Mouse (Mus musculus) stomach, embryonic 16.5 days (tissue): ENCODE measurements around the gene Prr3. TPM values are rescaled to one million over a fixed set of nuclear protein-coding genes. Genes with fewer than 3 reads are reported as not detected.

ENCODE experiments used
- ATAC-seq: fragments of 200-750 bp; cut with Nextera tagmentation; 2 replicates; pipeline ENCODE4 v1.8.0; 2017; ENCODE audit warnings: moderate number of reproducible peaks, moderate TSS enrichment; ENCODE audit not compliant: insufficient read depth, low FRiP score
- H3K27ac ChIP-seq: fragments of 300-500 bp; sonication (generic); 2 replicates; pipeline ENCODE4 v1.5.1; 2014; ENCODE audit warnings: low read length
- H3K27me3 ChIP-seq: fragments of 300-500 bp; sonication (generic); 2 replicates; pipeline ENCODE4 v1.6.1; 2014; ENCODE audit warnings: low read length, control low read depth, mixed read lengths; ENCODE audit not compliant: control insufficient read depth, insufficient read depth
- H3K36me3 ChIP-seq: fragments of 300-500 bp; sonication (generic); 2 replicates; pipeline ENCODE4 v1.6.1; 2014; ENCODE audit warnings: low read length; ENCODE audit not compliant: control insufficient read depth, insufficient read depth
- H3K4me1 ChIP-seq: fragments of 300-500 bp; sonication (generic); 2 replicates; pipeline ENCODE4 v1.6.1; 2014; ENCODE audit warnings: low read length, control low read depth, mixed read lengths; ENCODE audit not compliant: control insufficient read depth, insufficient read depth
- H3K4me2 ChIP-seq: fragments of 300-500 bp; sonication (generic); 2 replicates; pipeline ENCODE4 v1.6.1; 2014; ENCODE audit warnings: low read depth, low read length, mixed read lengths
- H3K4me3 ChIP-seq: fragments of 300-500 bp; sonication (generic); replicated peaks from 2 replicates; pipeline ENCODE4 v1.5.1; 2014; ENCODE audit warnings: mild to moderate bottlenecking, low read length
- H3K9ac ChIP-seq: fragments of 300-500 bp; sonication (generic); 2 replicates; pipeline ENCODE4 v1.6.1; 2014; ENCODE audit warnings: low read length
- H3K9me3 ChIP-seq: fragments of 300-500 bp; sonication (generic); replicated peaks from 2 replicates; pipeline ENCODE4 v1.6.1; 2016; ENCODE audit warnings: low read length, control low read depth; ENCODE audit not compliant: control insufficient read depth
- WGBS: fragments of 180-500 bp; shearing (Covaris S2); extraction: QIAGEN DNeasy Blood & Tissue Kit; methylation state at CpG from one replicate; pipeline ENCODE4 v1.1.7; 2014; 5-methylcytosine and 5-hydroxymethylcytosine counted together
- polyA plus RNA-seq: library from polyadenylated mRNA; unstranded; fragments of >200 nt; fragmentation: Nextera tagmentation; extraction: Ambion mirVana; gene quantifications from 2 replicates; pipeline ENCODE4 v1.2.1, GENCODE M21; 2015

The Prr3 gene
- 23.4 and 25.6 TPM in 2 replicates for polyA plus RNA-seq

DNA sequence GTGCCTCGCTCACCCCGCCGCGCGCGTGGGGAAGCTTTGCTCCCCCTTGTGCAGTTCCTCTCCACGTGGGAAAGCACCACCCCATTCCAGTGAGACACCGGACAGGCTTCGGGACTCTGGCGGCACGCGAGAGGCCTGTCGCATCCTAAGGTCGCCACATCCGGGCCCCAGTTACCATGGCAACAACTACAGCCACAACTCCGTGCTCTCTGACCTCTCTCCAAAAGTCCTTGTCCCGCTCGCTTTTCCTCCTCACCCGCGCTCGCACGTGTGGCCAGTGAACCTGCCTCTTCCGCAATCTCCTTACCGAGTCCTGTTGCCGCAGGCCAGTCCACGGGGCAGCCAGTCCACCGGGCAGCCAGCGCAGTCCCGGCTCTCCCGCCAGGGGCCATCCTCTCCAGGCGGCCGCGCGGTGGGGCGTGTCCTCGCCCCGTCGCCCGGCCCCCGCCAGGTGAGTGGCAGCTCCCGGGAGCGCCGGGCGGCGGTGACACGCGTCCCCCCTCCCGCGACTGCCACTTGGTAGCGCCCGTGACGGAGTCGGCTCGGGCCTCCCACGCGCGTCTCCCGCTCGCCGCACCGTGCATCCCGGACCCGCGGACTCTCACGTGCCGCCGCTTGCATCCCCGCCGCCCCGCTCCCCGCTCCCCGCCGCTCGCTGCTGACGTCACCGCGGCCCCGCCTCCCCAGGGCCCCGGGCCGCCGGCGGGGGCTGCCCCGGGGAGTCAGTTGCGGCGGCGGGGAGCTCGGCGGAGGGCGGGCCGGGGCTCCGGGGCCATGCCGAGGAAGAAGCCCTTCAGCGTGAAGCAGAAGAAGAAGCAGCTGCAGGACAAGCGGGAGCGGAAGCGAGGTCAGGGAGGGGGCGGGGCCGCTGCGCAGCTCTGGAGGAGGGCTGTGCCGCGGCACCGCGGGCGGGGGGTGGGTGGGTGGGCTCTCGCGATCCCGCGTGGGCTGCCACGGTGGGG is at the start of gene Prr3, which contains the start of gene Gnl1:
Prr3 (minus strand) TSS at position 836 of the 962 bp plus-strand sequence.
Gnl1 (plus strand) TSS at position 451 of the 962 bp plus-strand sequence.
- H3K36me3 ChIP-seq: peaks cover 7% of the 10 kb centered on the region; the same call in 1 of the 2 replicates
- H3K27ac ChIP-seq: peak within 1 kb of the TSS; percentile 96
- H3K4me3 ChIP-seq: peak within 1 kb of the TSS; percentile 99
- H3K4me2 ChIP-seq: peak within 1 kb of the TSS; percentile 89
- under 1% methylated on average over 102 of the region's 109 CpGs for WGBS
- H3K27me3 ChIP-seq: no peaks in the 10 kb centered on the region
- H3K4me1 ChIP-seq: peaks cover 18% of the 10 kb centered on the region
- ATAC-seq: peak; percentile 88
- peak within 1 kb of the TSS; percentile 91 for H3K9ac ChIP-seq
- H3K9me3 ChIP-seq: no peaks in the 10 kb centered on the region

DNA sequence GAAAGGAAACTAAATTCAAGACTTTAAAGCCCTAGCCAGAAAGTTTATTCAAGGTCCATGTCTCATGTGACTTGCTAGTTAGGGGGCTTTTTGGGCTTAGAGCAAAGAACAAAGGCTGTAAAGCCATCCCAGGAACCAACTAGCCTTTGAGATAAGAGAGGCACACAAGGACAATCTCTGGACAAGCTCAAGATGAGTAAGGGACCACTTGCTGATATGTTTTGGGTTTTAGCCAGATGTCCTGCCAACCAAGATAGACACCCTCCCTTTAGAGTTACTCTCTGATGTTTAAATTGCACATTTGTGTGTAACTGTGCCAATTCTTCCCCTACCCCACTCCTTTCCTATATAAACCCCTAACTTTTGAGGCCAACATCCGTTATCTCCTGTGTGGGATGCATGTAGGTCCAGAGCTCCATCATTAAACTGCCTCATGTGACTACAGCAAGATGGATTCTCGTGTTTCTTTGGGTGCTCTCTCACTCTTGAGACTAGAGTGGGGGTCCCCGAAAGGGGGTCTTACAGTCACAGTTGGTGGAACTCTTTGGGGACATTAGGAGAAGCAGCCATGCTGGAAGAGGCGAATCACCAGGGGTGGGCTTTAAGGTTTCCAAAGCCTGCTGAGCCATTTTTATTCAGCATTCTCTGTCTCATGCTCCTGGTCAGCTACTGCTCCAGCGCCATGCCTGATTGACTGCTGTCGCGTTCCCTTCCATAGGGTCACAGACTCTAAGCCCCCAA is 49.0 kb upstream of the Prr3 start:
- peaks cover 6% of the 10 kb centered on the region for H3K4me1 ChIP-seq
- 86% methylated on average over 7 of the region's 7 CpGs for WGBS

DNA sequence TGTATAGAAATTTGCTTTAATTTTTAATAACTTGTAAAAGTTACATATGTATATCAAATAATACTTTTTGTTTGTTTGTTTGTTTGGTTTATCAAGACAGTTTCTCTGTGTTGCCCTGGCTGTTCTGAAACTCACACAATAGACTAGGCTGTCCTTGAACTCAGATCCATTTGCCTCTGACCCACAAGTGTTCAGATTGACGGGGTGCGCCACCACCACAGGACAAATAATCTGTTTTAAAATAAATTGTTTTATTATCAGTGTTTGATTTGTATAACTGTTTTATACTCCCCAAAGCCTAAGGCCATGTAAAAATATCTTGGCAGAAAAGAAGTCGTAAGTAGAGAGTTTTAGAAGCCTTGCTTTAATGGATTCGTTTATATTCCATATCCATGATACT is 47.6 kb upstream of the Prr3 start:
- ATAC-seq: no peak
- 83% methylated on average over 4 of the region's 4 CpGs for WGBS
- no peak overlapping the region for H3K4me3 ChIP-seq
- peaks cover 11% of the 10 kb centered on the region for H3K4me1 ChIP-seq
- no peaks in the 10 kb centered on the region for H3K27me3 ChIP-seq
- H3K9ac ChIP-seq: no peak overlapping the region
- H3K27ac ChIP-seq: no peak overlapping the region
- no peaks in the 10 kb centered on the region for H3K9me3 ChIP-seq
- H3K36me3 ChIP-seq: no peaks in the 10 kb centered on the region
- H3K4me2 ChIP-seq: no peak overlapping the region

More for the DNA sequence above, 49.0 kb upstream of the Prr3 start:
- ATAC-seq: no peak
- no peak overlapping the region for H3K9ac ChIP-seq
- no peaks in the 10 kb centered on the region for H3K36me3 ChIP-seq
- no peak overlapping the region for H3K27ac ChIP-seq
- no peaks in the 10 kb centered on the region for H3K27me3 ChIP-seq
- H3K9me3 ChIP-seq: no peaks in the 10 kb centered on the region
- H3K4me3 ChIP-seq: no peak overlapping the region
- no peak overlapping the region for H3K4me2 ChIP-seq

DNA sequence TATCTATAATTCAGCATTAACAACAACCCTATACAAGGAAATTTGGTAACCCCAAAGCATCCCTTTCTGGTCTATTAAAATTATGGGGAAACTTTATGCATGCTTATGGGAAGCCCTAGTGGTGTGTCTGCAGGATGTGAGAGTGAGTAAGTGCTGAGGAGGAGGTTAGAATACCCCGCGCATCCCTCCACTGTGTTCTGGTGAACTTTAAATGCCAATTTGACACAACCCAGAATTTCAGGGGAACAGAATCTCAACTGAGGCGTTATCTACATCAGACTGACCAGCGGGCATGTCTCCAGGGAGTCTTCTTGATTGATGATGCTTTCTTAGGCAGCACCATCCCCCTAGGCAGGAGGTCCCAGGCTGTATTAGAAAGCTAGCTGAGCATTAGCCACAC is 45.9 kb upstream of the Prr3 start:
- no peak for ATAC-seq
- 51% methylated on average over 4 of the region's 4 CpGs for WGBS
- Histone ChIP-seq H3K27me3 (no peaks in the 10 kb centered on the region), H3K9ac (no peak overlapping the region), H3K4me2 (no peak overlapping the region), H3K36me3 (no peaks in the 10 kb centered on the region), H3K4me3 (no peak overlapping the region), H3K9me3 (no peaks in the 10 kb centered on the region), H3K4me1 (peaks cover 9% of the 10 kb centered on the region), H3K27ac (no peak overlapping the region)

DNA sequence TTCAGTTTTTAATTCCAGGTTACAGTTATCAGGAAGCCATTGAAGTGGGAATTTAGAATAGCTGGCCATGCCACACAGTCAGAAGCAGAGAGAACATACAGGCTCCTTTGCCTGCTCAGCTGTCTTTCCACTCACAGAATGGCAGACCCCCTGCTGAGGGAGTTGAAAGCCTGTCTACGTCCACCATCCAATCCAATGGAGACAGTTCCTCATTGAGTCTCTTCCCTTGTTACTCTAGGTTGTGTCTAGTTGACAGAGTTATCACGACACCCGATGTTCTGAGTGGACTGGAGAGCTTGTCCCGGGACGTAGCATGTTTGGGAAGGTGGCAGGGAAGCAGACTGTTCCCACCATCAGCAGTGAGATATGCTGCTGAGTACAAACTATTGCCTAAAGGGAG is 45.2 kb upstream of the Prr3 start:
- Histone ChIP-seq H3K9ac (no peak overlapping the region), H3K27me3 (no peaks in the 10 kb centered on the region), H3K36me3 (no peaks in the 10 kb centered on the region), H3K27ac (no peak overlapping the region), H3K4me1 (peaks cover 9% of the 10 kb centered on the region), H3K4me3 (no peak overlapping the region), H3K9me3 (no peaks in the 10 kb centered on the region), H3K4me2 (no peak overlapping the region)
- no peak for ATAC-seq
- WGBS: 71% methylated on average over 5 of the region's 5 CpGs

DNA sequence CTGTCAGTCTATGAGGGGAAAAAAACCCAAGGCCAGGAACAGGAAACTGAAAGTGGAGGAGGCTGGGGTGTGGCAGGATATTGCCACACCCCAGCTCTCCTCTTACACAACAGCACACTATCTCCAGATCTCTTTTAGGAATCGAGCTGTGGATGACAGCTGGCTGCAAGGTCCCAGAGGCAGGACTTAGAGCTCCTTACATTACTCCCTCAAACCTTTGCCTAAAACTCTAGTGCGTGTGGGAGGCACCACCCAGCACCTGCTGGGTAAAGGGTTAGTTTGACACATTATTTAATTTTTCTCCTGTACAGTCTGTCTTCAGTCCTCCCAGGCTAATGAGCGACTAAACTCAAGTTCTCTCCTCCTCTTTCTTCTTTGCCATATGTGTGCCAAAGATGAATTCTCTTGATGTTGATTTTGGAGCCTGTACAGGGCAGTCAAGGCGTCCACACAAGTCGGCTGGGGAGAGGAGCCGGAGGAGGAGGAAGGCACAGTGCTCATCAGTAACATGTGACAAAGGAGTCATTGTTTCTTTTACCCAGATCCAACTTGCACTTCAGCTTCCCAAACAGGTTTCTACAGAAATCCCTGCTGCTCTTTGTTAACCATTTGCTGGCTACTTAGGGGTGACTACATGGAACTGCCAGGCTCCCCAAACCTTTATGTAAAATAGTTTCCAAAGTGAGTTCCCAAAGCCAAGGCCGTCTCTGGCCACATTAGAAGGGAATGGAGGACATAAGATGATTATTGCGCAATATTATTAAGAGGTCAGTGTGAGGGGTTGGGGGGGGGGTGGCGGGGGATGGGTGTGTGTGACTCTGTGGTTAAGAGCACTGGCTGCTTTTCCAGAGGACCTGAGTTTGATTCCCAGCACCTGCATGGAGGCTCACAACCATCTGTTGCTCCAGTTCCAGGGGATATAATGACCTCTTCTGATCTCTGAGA is 43.9 kb upstream of the Prr3 start:
- no peaks in the 10 kb centered on the region for H3K9me3 ChIP-seq
- 0 out of 2 replicates have a peak overlapping the region, but pooled peaks have one; percentile 22 for H3K9ac ChIP-seq
- no peaks in the 10 kb centered on the region for H3K36me3 ChIP-seq
- H3K4me1 ChIP-seq: peaks cover 9% of the 10 kb centered on the region
- peak overlapping the region; percentile 83 for H3K27ac ChIP-seq
- no peaks in the 10 kb centered on the region for H3K27me3 ChIP-seq
- no peak overlapping the region; the same call in 1 of the 2 replicates for H3K4me3 ChIP-seq
- H3K4me2 ChIP-seq: 0 out of 2 replicates have a peak overlapping the region, but pooled peaks have one; percentile 19
- 46% methylated on average over 9 of the region's 9 CpGs for WGBS
- ATAC-seq: peak; percentile 68; the same call in 1 of the 2 replicates

DNA sequence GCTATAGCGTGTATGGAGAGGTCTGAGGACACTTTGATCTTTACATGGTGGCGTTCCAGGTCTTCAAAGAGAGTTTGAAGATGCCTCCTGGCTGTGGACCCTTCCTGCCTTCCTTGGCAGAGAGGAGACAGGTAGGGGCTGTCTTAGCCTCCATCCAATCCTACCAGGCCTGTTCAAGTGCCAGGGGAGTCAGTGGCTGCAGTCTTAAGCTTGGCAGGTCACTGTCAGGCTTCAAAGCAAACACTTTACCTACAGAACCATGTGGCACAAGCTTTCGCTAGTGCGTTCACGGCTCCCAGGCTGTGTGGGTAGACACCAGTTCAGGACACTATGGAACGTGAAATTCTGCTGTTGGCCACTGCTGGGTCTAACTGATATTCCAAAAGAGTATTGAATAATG is 42.9 kb upstream of the Prr3 start:
- 89% methylated on average over 6 of the region's 6 CpGs for WGBS
- no peak for ATAC-seq

DNA sequence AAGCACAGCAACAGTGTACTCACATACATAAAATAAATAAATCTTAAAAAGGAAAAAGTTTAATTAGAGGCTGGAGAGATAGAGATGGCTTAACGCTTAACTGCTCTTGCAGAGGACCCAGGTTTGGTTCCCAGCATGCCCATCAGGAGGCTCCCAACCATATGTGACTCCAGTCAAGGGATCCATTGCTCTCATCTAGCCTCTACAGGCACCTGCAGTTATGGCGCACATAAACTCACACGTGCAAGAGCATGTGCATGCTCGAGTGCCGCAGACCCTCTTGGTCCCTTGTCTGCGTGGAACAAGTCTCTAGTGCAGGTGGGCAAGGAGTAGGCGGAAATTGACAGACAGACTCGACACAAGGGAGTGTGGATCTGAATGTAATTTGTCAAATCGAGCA is 42.1 kb upstream of the Prr3 start:
- ATAC-seq: no peak
- peaks cover 9% of the 10 kb centered on the region for H3K4me1 ChIP-seq
- H3K9me3 ChIP-seq: no peaks in the 10 kb centered on the region
- no peaks in the 10 kb centered on the region for H3K27me3 ChIP-seq
- H3K4me3 ChIP-seq: no peak overlapping the region
- no peaks in the 10 kb centered on the region for H3K36me3 ChIP-seq
- no peak overlapping the region for H3K9ac ChIP-seq
- H3K4me2 ChIP-seq: no peak overlapping the region
- 92% methylated on average over 9 of the region's 9 CpGs for WGBS
- H3K27ac ChIP-seq: no peak overlapping the region

More for the DNA sequence above, 42.9 kb upstream of the Prr3 start:
- H3K4me1 ChIP-seq: peaks cover 9% of the 10 kb centered on the region
- no peaks in the 10 kb centered on the region for H3K9me3 ChIP-seq
- no peak overlapping the region for H3K9ac ChIP-seq
- H3K27ac ChIP-seq: peak overlapping the region; percentile 21; the same call in 1 of the 2 replicates
- H3K4me2 ChIP-seq: no peak overlapping the region
- no peak overlapping the region for H3K4me3 ChIP-seq
- no peaks in the 10 kb centered on the region for H3K27me3 ChIP-seq
- no peaks in the 10 kb centered on the region for H3K36me3 ChIP-seq
